8 mouse cellular contexts compared by ENCODE assay signal in the genomic region with DNA sequence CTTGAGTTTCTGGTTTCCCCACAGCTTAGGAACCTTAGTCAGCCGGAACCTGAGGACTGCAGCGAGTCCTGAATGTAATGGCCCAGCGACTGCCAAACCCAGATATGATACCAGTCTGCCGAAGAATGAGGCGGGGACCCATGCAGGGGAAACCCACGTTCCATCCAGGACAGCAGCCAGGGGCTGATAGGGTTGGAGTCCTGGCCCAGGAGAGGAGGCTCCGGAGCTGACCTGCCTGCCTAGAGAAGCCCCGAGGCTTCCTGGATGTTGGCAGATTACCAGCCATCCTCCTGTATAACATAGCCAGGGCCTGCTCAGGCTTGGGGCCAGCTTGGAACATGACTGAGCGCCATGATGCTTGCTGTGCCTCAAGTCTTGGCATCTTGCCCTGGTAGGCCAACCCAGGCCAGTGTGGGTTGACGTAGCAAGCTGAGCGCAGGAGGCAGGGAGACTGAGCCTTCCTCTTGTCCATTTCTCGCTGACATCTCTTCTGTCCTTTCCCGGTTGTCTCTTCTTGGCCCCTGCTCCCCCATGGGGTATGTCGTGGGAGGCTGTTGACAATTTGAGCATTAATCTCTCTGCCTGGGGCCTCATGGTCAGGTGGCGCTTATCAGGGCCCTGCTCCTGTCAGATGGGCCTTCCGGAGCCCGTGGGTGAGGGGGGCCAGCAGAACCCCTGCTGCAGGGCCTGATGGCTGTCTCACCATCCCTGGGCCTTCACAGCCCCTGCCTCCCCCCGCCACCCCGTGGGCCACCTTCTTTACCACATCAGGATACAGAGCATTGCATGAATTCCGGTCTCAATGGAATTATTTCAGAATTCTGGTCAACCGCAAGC. TPM values are rescaled to one million over a fixed set of nuclear protein-coding genes. Genes with fewer than 3 reads are reported as not detected.
A peak's percentile ranks its signal among the peaks of the same experiment; 100 is the strongest.
DNase-seq lines count a peak whose midpoint lies in the region; ATAC-seq and TF ChIP-seq lines count a peak whose summit lies in the region.

No protein-coding gene starts in this region.

- DNase-seq in hindbrain, embryonic 10.5 days (ENCODE audit: low spot score) = no peak
- peak; percentile 72 for DNase-seq in Patski (ENCODE audit: low read depth, low spot score)
- DNase-seq in embryonic facial prominence, embryonic 14.5 days (ENCODE audit: low spot score) = peak; percentile 79
- peak; percentile 56 for DNase-seq in kidney, postnatal 14 days
- DNase-seq in testis, postnatal 10 days (ENCODE audit: low spot score) = peak; percentile 65
- DNase-seq in frontal cortex, postnatal 10 days (ENCODE audit: low spot score in 2 of 2) = no peak
- no peak for DNase-seq in layer of hippocampus, adult 8-10 months (ENCODE audit: low spot score in 2 of 2)

- ATAC-seq in hindbrain, embryonic 13.5 days (ENCODE audit: low FRiP score) = peak; percentile 58; the same call in 1 of the 2 replicates
- ATAC-seq in Patski = peak; percentile 58
- peak; percentile 62 for ATAC-seq in embryonic facial prominence, embryonic 14.5 days (ENCODE audit: low read depth)

- H3K4me3 ChIP-seq in hindbrain, embryonic 13.5 days = no peak overlapping the region
- H3K4me3 ChIP-seq in hindbrain, embryonic 10.5 days = no peak overlapping the region
- no peak overlapping the region for H3K4me3 ChIP-seq in embryonic facial prominence, embryonic 14.5 days (ENCODE audit: low read depth, low read length)

- POLR2A ChIA-PET in Patski (lab: Charles Lee) = interaction anchor here (1.4 kb wide), 1 partner anchor 72 kb away, joined by 4 read pairs; a partner anchor contains a TSS

- in situ Hi-C loops in Patski (cut with MboI; ENCODE audit: low pct_unique_long_range_greater_than_20kb) = no loop called here

- H3K27ac ChIP-seq in hindbrain, embryonic 13.5 days = no peak overlapping the region; the same call in 1 of the 2 replicates
- H3K27ac ChIP-seq in hindbrain, embryonic 10.5 days = no peak overlapping the region
- H3K27ac ChIP-seq in embryonic facial prominence, embryonic 14.5 days (replicated peaks; ENCODE audit: low read depth, low read length) = peak overlapping the region; percentile 70

- no peak overlapping the region for H3K4me2 ChIP-seq in hindbrain, embryonic 13.5 days
- H3K4me2 ChIP-seq in embryonic facial prominence, embryonic 14.5 days (ENCODE audit: low read depth, low read length) = no peak overlapping the region

- 73% methylated on average over 21 of the region's 21 CpGs for WGBS in hindbrain, embryonic 13.5 days
- 83% methylated on average over 21 of the region's 21 CpGs for WGBS in hindbrain, embryonic 10.5 days
- WGBS in embryonic facial prominence, embryonic 14.5 days = 71% methylated on average over 21 of the region's 21 CpGs

- H3K36me3 ChIP-seq in hindbrain, embryonic 13.5 days = no peaks in the 10 kb centered on the region
- no peaks in the 10 kb centered on the region for H3K36me3 ChIP-seq in hindbrain, embryonic 10.5 days
- no peaks in the 10 kb centered on the region for H3K36me3 ChIP-seq in embryonic facial prominence, embryonic 14.5 days (ENCODE audit: control insufficient read depth, insufficient read depth, low read length)

- H3K27me3 ChIP-seq in hindbrain, embryonic 13.5 days = no peaks in the 10 kb centered on the region
- H3K27me3 ChIP-seq in hindbrain, embryonic 10.5 days (ENCODE audit: insufficient read depth, poor library complexity, severe bottlenecking) = no peaks in the 10 kb centered on the region
- no peaks in the 10 kb centered on the region for H3K27me3 ChIP-seq in Patski
- H3K27me3 ChIP-seq in embryonic facial prominence, embryonic 14.5 days (replicated peaks; ENCODE audit: control insufficient read depth, insufficient read depth, low read length) = no peaks in the 10 kb centered on the region

- 0 out of 2 replicates have a peak overlapping the region, but pooled peaks have one; percentile 19 for H3K9ac ChIP-seq in hindbrain, embryonic 13.5 days
- H3K9ac ChIP-seq in embryonic facial prominence, embryonic 14.5 days (ENCODE audit: low read depth, low read length) = no peak overlapping the region

- CTCF ChIA-PET in Patski (lab: Charles Lee) = interaction anchor here (4.8 kb wide), 1 partner anchor 7 kb away, joined by 19 read pairs; no protein-coding TSS in a partner anchor

- no peak for TF ChIP-seq CTCF in Patski (IDR thresholded peaks at IDR 0.05)

- peaks cover 16% of the 10 kb centered on the region for H3K4me1 ChIP-seq in hindbrain, embryonic 13.5 days (replicated peaks)
- peaks cover 27% of the 10 kb centered on the region for H3K4me1 ChIP-seq in hindbrain, embryonic 10.5 days (replicated peaks)
- peaks cover 25% of the 10 kb centered on the region for H3K4me1 ChIP-seq in embryonic facial prominence, embryonic 14.5 days (ENCODE audit: control insufficient read depth, insufficient read depth, low read length)

- no peaks in the 10 kb centered on the region for H3K9me3 ChIP-seq in hindbrain, embryonic 13.5 days
- H3K9me3 ChIP-seq in hindbrain, embryonic 10.5 days = 0 out of 2 replicates have a peak, but pooled peaks cover 2% of the 10 kb centered on the region
- H3K9me3 ChIP-seq in embryonic facial prominence, embryonic 14.5 days (ENCODE audit: control insufficient read depth, low read length) = no peaks in the 10 kb centered on the region

RNA-seq across cellular contexts. Expression of a gene that starts 32.3 kb away (rescaled TPM):
- polyA plus RNA-seq in hindbrain, embryonic 13.5 days (2015; fragmentation: Nextera tagmentation; extraction: Ambion mirVana) = 284 and 286 TPM in 2 replicates
- polyA plus RNA-seq in hindbrain, embryonic 10.5 days (2016; fragmentation: Nextera tagmentation; extraction: Ambion mirVana) = 277 and 300 TPM in 2 replicates
- polyA plus RNA-seq in Patski (2021) = 218 TPM
- 391 and 414 TPM in 2 replicates for polyA plus RNA-seq in embryonic facial prominence, embryonic 14.5 days (2014; fragmentation: Nextera tagmentation; extraction: Ambion mirVana)
- 100 to 1,000 TPM; 164 to 216 (median 188) TPM for total RNA-seq in layer of hippocampus, adult 8-10 months (2022)

Comparison
In these comparisons a context has a peak if more than half of its experiments do, and no peak if none do; other contexts are left out.
1. DNase-seq: peak in Patski (single experiment), embryonic facial prominence, embryonic 14.5 days (single experiment), kidney, postnatal 14 days (single experiment) and testis, postnatal 10 days (single experiment); none in hindbrain, embryonic 10.5 days (single experiment), frontal cortex, postnatal 10 days (0 of 2) and layer of hippocampus, adult 8-10 months (0 of 2).
2. Peak in every context shown above with its lines, with median percentiles within 50 percentile points of each other: ATAC-seq.